Mouse (Mus musculus) neural tube, embryonic 15.5 days (tissue): ENCODE results near the gene Thbs2. TPM values are rescaled to one million over a fixed set of nuclear protein-coding genes. Genes with fewer than 3 reads are reported as not detected.

ENCODE experiments used
- ATAC-seq: fragments of 200-750 bp; cut with Nextera tagmentation; 2 replicates; pipeline ENCODE4 v1.8.0; 2017; ENCODE audit warnings: mild to moderate bottlenecking, moderate TSS enrichment, moderate library complexity; ENCODE audit not compliant: low FRiP score
- H3K27ac ChIP-seq: fragments of 300-500 bp; sonication (generic); replicated peaks from 2 replicates; pipeline ENCODE4 v1.5.1; 2015; ENCODE audit warnings: mild to moderate bottlenecking, inconsistent platforms
- H3K27me3 ChIP-seq: fragments of 300-500 bp; sonication (generic); replicated peaks from 2 replicates; pipeline ENCODE4 v1.6.1; 2015; ENCODE audit warnings: inconsistent platforms
- H3K36me3 ChIP-seq: fragments of 300-500 bp; sonication (generic); 2 replicates; pipeline ENCODE4 v1.6.1; 2015; ENCODE audit warnings: inconsistent platforms
- H3K4me1 ChIP-seq: fragments of 300-500 bp; sonication (generic); 2 replicates; pipeline ENCODE4 v1.6.1; 2015; ENCODE audit warnings: inconsistent platforms
- H3K4me2 ChIP-seq: fragments of 300-500 bp; sonication (generic); 2 replicates; pipeline ENCODE4 v1.6.1; 2015; ENCODE audit warnings: inconsistent platforms, mild to moderate bottlenecking, moderate library complexity
- H3K4me3 ChIP-seq: fragments of 300-500 bp; sonication (generic); replicated peaks from 2 replicates; pipeline ENCODE4 v1.5.1; 2015; ENCODE audit warnings: mild to moderate bottlenecking, inconsistent platforms
- H3K9ac ChIP-seq: fragments of 300-500 bp; sonication (generic); replicated peaks from 2 replicates; pipeline ENCODE4 v1.6.1; 2015; ENCODE audit warnings: mild to moderate bottlenecking, inconsistent platforms
- H3K9me3 ChIP-seq: fragments of 300-500 bp; sonication (generic); replicated peaks from 2 replicates; pipeline ENCODE4 v1.6.1; 2016; ENCODE audit warnings: inconsistent platforms
- WGBS: fragments of 180-500 bp; shearing (Covaris S2); methylation state at CpG from one replicate; pipeline ENCODE4 v1.1.7; 2015; ENCODE audit warnings: mixed read lengths; 5-methylcytosine and 5-hydroxymethylcytosine counted together
- polyA plus RNA-seq: library from polyadenylated mRNA; unstranded; fragments of >200 nt; fragmentation: Nextera tagmentation; extraction: Ambion mirVana; gene quantifications from 2 replicates; pipeline ENCODE4 v1.2.1, GENCODE M21; 2015

The Thbs2 gene
- polyA plus RNA-seq, result 9.3 and 15.8 TPM in 2 replicates

DNA sequence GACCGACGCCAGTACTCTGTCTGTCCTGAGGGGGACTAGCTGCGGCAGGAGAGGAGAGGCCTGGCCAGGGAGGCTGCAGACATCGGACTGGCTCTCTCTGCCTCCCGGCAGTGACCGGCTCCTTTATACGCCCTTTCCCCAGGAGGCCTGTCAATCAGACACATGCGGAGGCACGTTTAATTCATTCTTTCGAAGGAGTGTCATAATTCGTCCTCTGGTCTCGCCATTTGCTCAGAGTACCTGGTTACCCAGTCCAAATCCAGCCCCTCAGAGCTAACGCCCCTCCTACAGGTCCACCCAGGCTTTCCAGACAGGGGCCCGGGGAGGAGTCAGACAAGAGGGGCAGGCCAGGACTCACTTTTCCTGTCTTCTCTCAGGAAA is at the start of gene Thbs2:
Thbs2 (minus strand) TSS at position 242 of the 381 bp plus-strand sequence.
- Histone ChIP-seq H3K4me3 (peak within 1 kb of the TSS; percentile 31), H3K9ac (peak within 1 kb of the TSS; percentile 26), H3K4me1 (peaks cover 11% of the 10 kb centered on the region), H3K4me2 (peak within 1 kb of the TSS; percentile 56), H3K27ac (no peak within 1 kb of the TSS), H3K27me3 (no peaks in the 10 kb centered on the region), H3K9me3 (no peaks in the 10 kb centered on the region), H3K36me3 (no peaks in the 10 kb centered on the region)
- peak; percentile 68; the same call in 1 of the 2 replicates for ATAC-seq
- 1% methylated on average over 14 of the region's 14 CpGs for WGBS

DNA sequence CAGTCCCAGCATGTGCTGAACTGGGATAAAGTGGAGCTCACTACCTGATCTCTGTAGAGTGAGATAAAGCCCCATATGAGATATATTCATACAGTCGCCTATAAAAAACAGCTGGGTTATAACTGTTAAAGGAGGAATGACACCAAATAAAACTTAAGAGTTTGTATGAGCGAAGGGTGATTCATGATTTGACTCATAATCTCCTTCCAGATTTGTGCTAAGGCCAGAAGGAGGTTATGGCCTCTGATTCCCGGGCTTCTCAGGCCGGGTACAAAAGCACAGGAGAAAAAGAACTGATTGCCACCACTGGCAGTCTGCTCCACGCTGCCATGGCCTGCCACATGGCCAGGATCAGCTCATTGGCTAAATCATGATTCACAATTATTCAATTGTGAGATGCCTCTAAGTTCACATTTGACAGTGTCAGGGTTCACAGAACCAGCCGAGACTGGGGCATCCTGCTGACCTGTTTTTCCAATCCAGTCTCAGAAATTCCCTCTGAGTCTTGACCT is 41.5 kb upstream of the Thbs2 start:
- Histone ChIP-seq H3K4me1 (no peaks in the 10 kb centered on the region), H3K4me2 (no peak overlapping the region), H3K9me3 (no peaks in the 10 kb centered on the region), H3K9ac (no peak overlapping the region), H3K27me3 (no peaks in the 10 kb centered on the region), H3K4me3 (no peak overlapping the region), H3K36me3 (no peaks in the 10 kb centered on the region), H3K27ac (no peak overlapping the region)
- WGBS, result 77% methylated on average over 6 of the region's 6 CpGs
- no peak for ATAC-seq

DNA sequence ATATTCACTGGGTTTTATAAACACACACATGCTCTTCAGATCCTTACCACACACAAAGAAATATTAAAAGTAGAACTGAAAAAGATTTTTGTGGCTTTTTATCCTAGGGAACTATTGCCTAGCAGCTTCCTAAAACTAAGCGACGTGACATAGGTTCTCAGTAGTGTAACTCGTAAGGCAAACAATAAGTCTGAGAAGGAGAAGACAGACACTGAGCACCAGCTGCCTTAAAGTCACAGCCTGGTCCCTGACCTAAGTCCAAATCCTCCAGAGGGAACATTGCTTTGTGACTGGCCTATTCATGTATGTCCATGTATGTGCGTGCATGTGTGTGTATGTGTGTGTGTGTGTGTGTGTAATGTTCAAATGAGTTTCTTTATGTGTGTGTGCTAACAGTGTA is 40.3 kb upstream of the Thbs2 start:
- Histone ChIP-seq H3K9me3 (no peaks in the 10 kb centered on the region), H3K4me1 (no peaks in the 10 kb centered on the region), H3K9ac (no peak overlapping the region), H3K36me3 (no peaks in the 10 kb centered on the region), H3K4me3 (no peak overlapping the region), H3K4me2 (no peak overlapping the region), H3K27me3 (no peaks in the 10 kb centered on the region), H3K27ac (no peak overlapping the region)
- WGBS, result 76% methylated on average over 4 of the region's 4 CpGs
- ATAC-seq, result no peak

DNA sequence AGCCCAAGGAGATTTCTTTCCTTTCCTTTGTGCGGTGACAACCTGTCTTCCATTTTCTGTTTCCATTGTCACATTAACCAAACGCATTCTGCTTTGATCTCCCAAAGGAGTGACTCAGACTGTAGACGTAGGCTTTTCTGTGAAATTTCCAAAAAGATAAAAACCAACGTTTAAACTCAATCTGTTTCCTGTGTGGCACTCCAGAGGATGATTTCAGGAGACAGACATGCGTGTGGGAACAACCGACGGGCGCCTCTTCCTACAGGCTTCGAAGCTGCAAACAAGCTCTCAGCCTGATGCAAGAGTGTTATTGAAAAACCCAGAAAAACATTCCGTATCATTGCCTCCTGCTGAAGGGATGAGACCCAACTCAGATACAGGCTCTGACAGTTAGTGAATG is 39.9 kb upstream of the Thbs2 start:
- 62% methylated on average over 10 of the region's 10 CpGs for WGBS
- ATAC-seq, result no peak

DNA sequence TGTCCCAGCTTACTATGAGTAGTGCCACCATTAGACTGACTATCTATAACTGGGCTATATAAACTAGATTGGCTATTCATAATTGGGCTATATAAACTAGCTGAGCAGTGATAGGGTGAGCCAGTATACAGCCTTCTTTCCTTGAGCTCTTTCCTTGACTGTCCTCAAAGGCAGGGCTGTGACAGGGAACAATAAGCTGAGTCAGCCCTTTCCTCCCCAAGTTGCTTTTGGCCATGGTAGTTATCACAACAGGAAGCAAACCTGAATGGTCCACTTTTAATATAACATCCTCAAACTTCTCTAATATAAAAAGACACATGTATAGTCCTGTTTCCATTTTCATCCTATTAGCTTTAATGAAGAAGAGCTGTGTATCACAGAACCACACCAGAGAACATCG is 39.0 kb upstream of the Thbs2 start:
- WGBS, result 93% methylated on average over 1 of the region's 1 CpGs
- Histone ChIP-seq H3K9me3 (no peaks in the 10 kb centered on the region), H3K4me2 (no peak overlapping the region), H3K27me3 (no peaks in the 10 kb centered on the region), H3K4me1 (no peaks in the 10 kb centered on the region), H3K36me3 (no peaks in the 10 kb centered on the region), H3K9ac (no peak overlapping the region), H3K4me3 (no peak overlapping the region), H3K27ac (no peak overlapping the region)
- ATAC-seq, result no peak

More for the DNA sequence above, 39.9 kb upstream of the Thbs2 start:
- no peaks in the 10 kb centered on the region for H3K9me3 ChIP-seq
- no peak overlapping the region for H3K27ac ChIP-seq
- H3K4me1 ChIP-seq, result no peaks in the 10 kb centered on the region
- no peak overlapping the region for H3K9ac ChIP-seq
- H3K27me3 ChIP-seq, result no peaks in the 10 kb centered on the region
- no peak overlapping the region for H3K4me3 ChIP-seq
- H3K4me2 ChIP-seq, result no peak overlapping the region
- no peaks in the 10 kb centered on the region for H3K36me3 ChIP-seq

DNA sequence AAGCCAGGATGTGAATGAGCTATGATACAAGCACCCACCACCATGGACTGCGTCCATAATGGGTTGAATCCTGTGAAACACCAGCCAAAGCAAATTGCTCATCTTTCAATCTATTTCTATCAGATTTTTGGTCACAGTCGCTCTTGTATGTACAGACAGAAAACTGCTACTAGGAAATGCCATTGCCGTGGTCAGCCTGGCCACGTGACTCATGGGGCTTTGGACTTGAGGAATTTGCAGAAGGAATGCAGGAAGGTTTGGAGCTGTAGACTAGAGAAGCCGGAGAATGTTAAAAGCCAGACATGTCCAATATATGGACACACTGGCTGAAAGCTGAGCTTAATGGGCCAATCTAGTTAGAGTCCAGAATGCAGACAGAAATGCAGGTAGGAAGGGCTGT is 36.6 kb upstream of the Thbs2 start:
- no peak for ATAC-seq
- no peaks in the 10 kb centered on the region for H3K27me3 ChIP-seq
- H3K27ac ChIP-seq, result no peak overlapping the region
- no peak overlapping the region for H3K9ac ChIP-seq
- 91% methylated on average over 5 of the region's 5 CpGs for WGBS
- H3K4me3 ChIP-seq, result no peak overlapping the region
- no peaks in the 10 kb centered on the region for H3K9me3 ChIP-seq
- H3K36me3 ChIP-seq, result no peaks in the 10 kb centered on the region
- no peak overlapping the region for H3K4me2 ChIP-seq
- H3K4me1 ChIP-seq, result no peaks in the 10 kb centered on the region

DNA sequence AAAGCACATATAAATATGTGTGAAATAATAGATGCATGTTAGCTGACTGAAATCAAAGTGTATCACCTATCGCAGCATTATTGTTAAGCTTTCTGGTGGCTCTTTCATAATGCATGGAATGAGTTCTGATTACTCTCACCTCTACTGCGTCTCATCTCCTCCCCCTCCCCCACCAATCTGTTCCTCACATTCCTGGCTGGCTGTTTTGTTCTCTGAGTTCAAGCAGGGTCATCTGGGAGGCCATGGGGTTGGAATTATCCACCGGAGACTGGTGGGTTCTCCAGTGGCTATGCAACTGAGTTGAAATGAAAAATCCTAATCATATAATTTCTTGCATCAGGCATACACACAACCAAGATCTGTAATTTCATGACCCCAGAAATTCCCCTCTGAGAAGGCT is 33.4 kb upstream of the Thbs2 start:
- Histone ChIP-seq H3K9ac (no peak overlapping the region), H3K9me3 (no peaks in the 10 kb centered on the region), H3K4me2 (no peak overlapping the region), H3K27me3 (no peaks in the 10 kb centered on the region), H3K4me1 (no peaks in the 10 kb centered on the region), H3K36me3 (no peaks in the 10 kb centered on the region), H3K27ac (no peak overlapping the region), H3K4me3 (no peak overlapping the region)
- 28% methylated on average over 3 of the region's 3 CpGs for whole genome bisulfite sequencing
- ATAC-seq, result no peak

DNA sequence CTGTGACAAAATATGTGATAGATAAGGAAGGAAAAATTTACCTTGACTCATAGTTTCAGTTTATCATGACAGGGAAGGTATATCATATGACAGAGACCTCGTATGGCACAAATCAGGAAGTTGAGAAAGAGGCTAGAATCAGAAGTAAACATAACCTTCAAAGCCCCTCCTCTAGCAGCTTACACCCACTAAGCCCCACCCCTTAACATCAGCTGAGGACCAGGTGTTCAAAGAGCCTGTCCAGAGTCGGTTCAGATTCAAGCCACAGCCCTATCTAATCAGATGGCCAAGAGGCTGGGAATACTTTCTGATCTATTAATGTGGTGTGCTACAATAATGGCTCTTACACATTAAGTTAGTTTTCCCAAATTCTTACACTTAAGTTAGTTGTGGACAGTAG is 30.8 kb upstream of the Thbs2 start:
- no peak for ATAC-seq

DNA sequence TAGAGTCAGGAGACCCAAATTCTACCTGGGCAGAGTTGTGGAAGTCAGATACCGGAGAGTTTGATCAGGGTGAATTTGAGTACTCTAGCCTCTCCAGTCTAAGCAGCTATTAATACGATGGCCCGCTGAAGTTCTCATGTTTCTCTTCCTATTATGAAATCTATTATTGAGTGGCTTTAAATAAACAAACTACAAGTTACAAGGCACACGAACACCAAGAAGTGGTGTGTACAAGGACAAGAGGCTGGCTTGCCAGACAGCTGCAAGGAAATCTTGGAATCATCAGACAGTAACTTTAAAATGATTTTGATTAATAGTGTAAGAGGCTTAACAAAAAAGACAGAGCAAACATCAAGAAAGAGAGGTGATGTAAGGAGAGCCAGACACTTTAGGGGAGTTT is 27.3 kb upstream of the Thbs2 start:
- no peak overlapping the region for H3K27ac ChIP-seq
- no peaks in the 10 kb centered on the region for H3K9me3 ChIP-seq
- WGBS, result 93% methylated on average over 4 of the region's 4 CpGs
- no peaks in the 10 kb centered on the region for H3K4me1 ChIP-seq
- H3K4me2 ChIP-seq, result no peak overlapping the region
- no peaks in the 10 kb centered on the region for H3K36me3 ChIP-seq
- no peak overlapping the region for H3K4me3 ChIP-seq
- no peaks in the 10 kb centered on the region for H3K27me3 ChIP-seq
- H3K9ac ChIP-seq, result no peak overlapping the region
- ATAC-seq, result no peak

More for the DNA sequence above, 30.8 kb upstream of the Thbs2 start:
- Histone ChIP-seq H3K4me3 (no peak overlapping the region), H3K27me3 (no peaks in the 10 kb centered on the region), H3K4me2 (no peak overlapping the region), H3K36me3 (no peaks in the 10 kb centered on the region), H3K27ac (no peak overlapping the region), H3K4me1 (no peaks in the 10 kb centered on the region), H3K9me3 (no peaks in the 10 kb centered on the region), H3K9ac (no peak overlapping the region)
- WGBS, result 68% methylated on average over 2 of the region's 2 CpGs

DNA sequence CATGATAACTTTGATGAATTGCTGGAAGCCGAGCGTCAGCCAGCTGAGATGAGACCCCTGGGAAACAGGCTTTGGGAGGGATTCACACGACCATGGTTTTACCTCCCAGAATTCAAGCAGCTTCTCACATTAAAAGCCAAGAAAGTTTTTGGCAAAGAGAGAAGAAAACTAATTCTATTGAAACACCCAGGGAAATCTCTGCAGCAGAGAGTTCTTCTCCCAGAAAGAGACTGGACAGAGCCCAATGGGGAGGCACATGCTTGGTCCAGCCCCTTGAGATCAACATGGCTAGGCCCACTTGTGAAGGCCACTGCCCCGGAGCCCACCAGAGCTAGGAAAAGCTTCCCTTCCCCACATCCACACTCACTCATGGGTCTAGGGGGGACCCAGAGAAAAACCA is 26.9 kb upstream of the Thbs2 start:
- Histone ChIP-seq H3K4me2 (no peak overlapping the region), H3K4me3 (no peak overlapping the region), H3K27ac (no peak overlapping the region), H3K9me3 (no peaks in the 10 kb centered on the region), H3K9ac (no peak overlapping the region), H3K4me1 (no peaks in the 10 kb centered on the region), H3K27me3 (no peaks in the 10 kb centered on the region), H3K36me3 (no peaks in the 10 kb centered on the region)
- 75% methylated on average over 4 of the region's 4 CpGs for WGBS
- ATAC-seq, result no peak

DNA sequence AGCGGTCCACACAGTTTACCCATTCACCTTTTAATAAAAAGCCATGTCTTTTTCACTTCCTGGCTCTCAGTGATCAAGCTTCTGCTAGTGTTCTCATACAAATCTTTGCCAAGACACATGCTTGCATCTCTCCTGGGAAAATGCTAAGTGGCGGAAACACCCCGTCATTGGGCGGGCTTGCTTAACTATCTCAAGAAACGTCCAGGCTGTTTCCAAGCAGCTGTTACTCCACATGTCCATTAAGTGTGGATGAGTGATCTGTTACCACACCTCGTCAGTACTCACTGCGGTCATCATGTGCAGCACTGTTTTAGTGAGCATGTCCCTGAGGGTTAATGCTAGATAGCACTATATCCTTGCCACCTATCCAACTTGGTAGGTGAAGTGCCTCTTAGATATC is 26.2 kb upstream of the Thbs2 start:
- no peak for ATAC-seq
- H3K9me3 ChIP-seq, result no peaks in the 10 kb centered on the region
- no peaks in the 10 kb centered on the region for H3K27me3 ChIP-seq
- H3K4me2 ChIP-seq, result no peak overlapping the region
- H3K36me3 ChIP-seq, result no peaks in the 10 kb centered on the region
- no peak overlapping the region for H3K9ac ChIP-seq
- H3K4me1 ChIP-seq, result no peaks in the 10 kb centered on the region
- 67% methylated on average over 7 of the region's 7 CpGs for whole genome bisulfite sequencing
- H3K27ac ChIP-seq, result no peak overlapping the region
- H3K4me3 ChIP-seq, result no peak overlapping the region

DNA sequence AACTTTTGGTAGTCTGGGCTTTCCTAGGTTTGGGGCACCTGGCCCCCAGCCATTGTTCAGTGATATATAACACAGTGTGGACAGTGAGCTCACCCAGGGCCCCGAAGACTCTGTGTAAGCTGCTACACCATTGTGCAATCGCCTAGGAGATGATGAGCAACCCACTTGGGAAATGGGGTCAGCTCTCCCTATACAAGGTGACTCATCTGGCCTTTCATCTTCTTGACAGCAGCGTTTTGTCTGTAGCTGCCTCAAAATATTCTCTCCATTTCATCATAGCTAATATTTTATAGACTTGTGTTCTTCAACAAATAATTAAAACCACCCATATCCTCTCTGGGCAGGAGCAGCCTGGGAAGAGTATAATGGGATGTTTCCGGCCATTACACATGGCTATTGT is 24.8 kb upstream of the Thbs2 start:
- no peak for ATAC-seq
- H3K9me3 ChIP-seq, result no peaks in the 10 kb centered on the region

DNA sequence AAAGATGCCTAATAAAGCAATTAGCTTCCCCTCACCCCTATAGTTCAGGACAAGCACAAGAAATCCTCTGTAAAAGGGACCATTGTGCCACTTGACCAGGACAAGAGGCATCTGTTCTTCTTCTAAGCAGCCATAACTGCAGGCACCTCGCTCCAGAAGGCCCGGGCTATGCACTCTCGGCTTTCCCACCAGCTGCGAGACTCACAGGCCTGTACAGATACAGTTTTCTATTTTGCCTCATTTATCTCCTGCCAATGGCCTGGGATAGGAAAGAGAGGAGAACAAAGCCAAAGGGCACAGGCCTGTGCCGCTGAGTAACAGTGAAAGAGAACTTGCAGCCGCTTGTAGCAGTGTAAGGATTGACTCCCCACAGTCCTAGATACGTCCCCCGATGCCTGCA is 20.7 kb upstream of the Thbs2 start:
- Histone ChIP-seq H3K4me2 (no peak overlapping the region), H3K36me3 (no peaks in the 10 kb centered on the region), H3K9me3 (no peaks in the 10 kb centered on the region), H3K27ac (no peak overlapping the region), H3K27me3 (no peaks in the 10 kb centered on the region), H3K9ac (no peak overlapping the region), H3K4me3 (no peak overlapping the region), H3K4me1 (0 out of 2 replicates have a peak, but pooled peaks cover 4% of the 10 kb centered on the region)
- 23% methylated on average over 8 of the region's 8 CpGs for WGBS
- peak; percentile 41; the same call in 1 of the 2 replicates for ATAC-seq

More for the DNA sequence above, 24.8 kb upstream of the Thbs2 start:
- Histone ChIP-seq H3K36me3 (no peaks in the 10 kb centered on the region), H3K4me3 (no peak overlapping the region), H3K4me2 (no peak overlapping the region), H3K27ac (no peak overlapping the region), H3K9ac (no peak overlapping the region), H3K27me3 (no peaks in the 10 kb centered on the region), H3K4me1 (0 out of 2 replicates have a peak, but pooled peaks cover 4% of the 10 kb centered on the region)
- 12% methylated on average over 4 of the region's 4 CpGs for WGBS
